Mouse (Mus musculus) hindbrain, embryonic 16.5 days (tissue): Measurements from ENCODE around the gene Drosha. TPM values are rescaled to one million over a fixed set of nuclear protein-coding genes. Genes with fewer than 3 reads are reported as not detected.
"Not testable (repeated sequence)": the region's sequence is repeated elsewhere in the genome, so short reads cannot be mapped to it uniquely, and the experiment has no call there.

Experiments used
- ATAC-seq: fragments of 200-750 bp; cut with Nextera tagmentation; 2 replicates; pipeline ENCODE4 v1.8.0; 2017; ENCODE audit warnings: moderate TSS enrichment, moderate library complexity
- H3K27ac ChIP-seq: fragments of 300-500 bp; sonication (generic); 2 replicates; pipeline ENCODE4 v1.5.1; 2014; ENCODE audit warnings: low read depth, mild to moderate bottlenecking, control low read depth, low read length, moderate library complexity
- H3K27me3 ChIP-seq: fragments of 300-500 bp; sonication (generic); replicated peaks from 2 replicates; pipeline ENCODE4 v1.6.1; 2014; ENCODE audit warnings: low read length; ENCODE audit not compliant: control insufficient read depth, insufficient read depth
- H3K36me3 ChIP-seq: fragments of 300-500 bp; sonication (generic); 2 replicates; pipeline ENCODE4 v1.6.1; 2014; ENCODE audit warnings: mild to moderate bottlenecking, low read length, moderate library complexity, mixed read lengths; ENCODE audit not compliant: control insufficient read depth, insufficient read depth
- H3K4me1 ChIP-seq: fragments of 300-500 bp; sonication (generic); 2 replicates; pipeline ENCODE4 v1.6.1; 2014; ENCODE audit warnings: low read depth, low read length; ENCODE audit not compliant: control insufficient read depth, insufficient read depth
- H3K4me2 ChIP-seq: fragments of 300-500 bp; sonication (generic); 2 replicates; pipeline ENCODE4 v1.6.1; 2014; ENCODE audit warnings: mild to moderate bottlenecking, low read length, control low read depth, moderate library complexity
- H3K4me3 ChIP-seq: fragments of 300-500 bp; sonication (generic); 2 replicates; pipeline ENCODE4 v1.5.1; 2014; ENCODE audit warnings: mild to moderate bottlenecking, low read length, control low read depth, moderate library complexity
- H3K9ac ChIP-seq: fragments of 300-500 bp; sonication (generic); 2 replicates; pipeline ENCODE4 v1.6.1; 2014; ENCODE audit warnings: low read depth, mild to moderate bottlenecking, control low read depth, low read length, moderate library complexity
- H3K9me3 ChIP-seq: fragments of 300-500 bp; sonication (generic); 2 replicates; pipeline ENCODE4 v1.6.1; 2014; ENCODE audit warnings: mild to moderate bottlenecking, low read length, moderate library complexity; ENCODE audit not compliant: control insufficient read depth
- WGBS: fragments of 180-500 bp; shearing (Covaris S2); extraction: QIAGEN DNeasy Blood & Tissue Kit; methylation state at CpG from one replicate; pipeline ENCODE4 v1.1.7; 2014; 5-methylcytosine and 5-hydroxymethylcytosine counted together
- polyA plus RNA-seq: library from polyadenylated mRNA; unstranded; fragments of >200 nt; fragmentation: Nextera tagmentation; extraction: Ambion mirVana; gene quantifications from 2 replicates; pipeline ENCODE4 v1.2.1, GENCODE M21; 2015

The Drosha gene
- polyA plus RNA-seq, 1 experiment from 2014 or later = 42.7 TPM

- Histone ChIP-seq H3K27me3 (no peaks in the 10 kb centered on the region), H3K36me3 (no peaks in the 10 kb centered on the region), H3K9me3 (no peaks in the 10 kb centered on the region), H3K27ac (no peak overlapping the region), H3K4me1 (no peaks in the 10 kb centered on the region), H3K4me3 (no peak overlapping the region), H3K4me2 (no peak overlapping the region), H3K9ac (no peak overlapping the region)
- no peak for ATAC-seq
- WGBS = 59% methylated on average over 15 of the region's 15 CpGs
Measured at GRCm38 (mm10) chr15:12800405-12801141, 24.0 kb upstream of the Drosha start.

- H3K4me2 ChIP-seq, H3K27me3 ChIP-seq, ATAC-seq, H3K9ac ChIP-seq, H3K4me3 ChIP-seq, H3K9me3 ChIP-seq, H3K4me1 ChIP-seq, H3K36me3 ChIP-seq, H3K27ac ChIP-seq: not testable (repeated sequence)
- 76% methylated on average over 2 of the region's 2 CpGs for WGBS
Measured at GRCm38 (mm10) chr15:12801142-12801506, 23.5 kb upstream of the Drosha start.

DNA sequence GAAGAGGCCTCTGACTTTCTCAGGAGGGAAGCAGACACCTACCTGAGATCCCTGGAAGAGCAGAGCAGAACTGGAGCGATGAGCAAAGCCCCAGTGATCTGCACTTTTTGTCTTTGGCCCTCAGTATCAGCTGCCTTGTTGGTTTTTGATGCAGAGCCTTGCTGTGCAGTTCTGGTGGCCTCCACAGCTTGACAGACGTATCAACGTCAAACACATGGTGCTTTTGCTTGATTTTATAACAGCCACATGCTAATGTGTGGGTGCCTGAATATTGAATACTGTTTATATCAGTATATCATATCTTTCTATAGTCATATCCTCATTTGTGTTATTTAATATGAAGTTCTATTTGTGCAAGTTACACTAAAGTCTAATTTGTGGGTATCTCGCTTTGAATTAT lies 19.5 kb upstream of the Drosha start:
- no peaks in the 10 kb centered on the region for H3K4me1 ChIP-seq
- H3K4me2 ChIP-seq = no peak overlapping the region
- WGBS = 84% methylated on average over 4 of the region's 4 CpGs
- H3K9ac ChIP-seq = no peak overlapping the region
- no peak overlapping the region for H3K4me3 ChIP-seq
- H3K9me3 ChIP-seq = no peaks in the 10 kb centered on the region
- no peak for ATAC-seq
- H3K27ac ChIP-seq = no peak overlapping the region
- H3K27me3 ChIP-seq = no peaks in the 10 kb centered on the region
- peaks cover 21% of the 10 kb centered on the region for H3K36me3 ChIP-seq

- Histone ChIP-seq H3K36me3 (peaks cover 32% of the 10 kb centered on the region), H3K9ac (no peak overlapping the region), H3K27ac (no peak overlapping the region), H3K27me3 (no peaks in the 10 kb centered on the region), H3K9me3 (no peaks in the 10 kb centered on the region), H3K4me3 (no peak overlapping the region), H3K4me2 (no peak overlapping the region), H3K4me1 (no peaks in the 10 kb centered on the region)
- WGBS = 97% methylated on average over 10 of the region's 10 CpGs
- ATAC-seq = no peak
Measured at GRCm38 (mm10) chr15:12807088-12807487, 17.5 kb upstream of the Drosha start.

GRCm38 (mm10) chr15:12809305-12809704 lies 15.3 kb upstream of the Drosha start:
- no peak for ATAC-seq
- Histone ChIP-seq H3K27ac (no peak overlapping the region), H3K4me2 (no peak overlapping the region), H3K4me1 (no peaks in the 10 kb centered on the region), H3K9ac (no peak overlapping the region), H3K27me3 (no peaks in the 10 kb centered on the region), H3K9me3 (no peaks in the 10 kb centered on the region), H3K36me3 (peaks cover 41% of the 10 kb centered on the region), H3K4me3 (no peak overlapping the region)
- 91% methylated on average over 6 of the region's 6 CpGs for WGBS

GRCm38 (mm10) chr15:12812646-12813045 lies 12.0 kb upstream of the Drosha start:
- no peaks in the 10 kb centered on the region for H3K27me3 ChIP-seq
- no peak overlapping the region for H3K4me2 ChIP-seq
- H3K4me1 ChIP-seq = no peaks in the 10 kb centered on the region
- no peak overlapping the region for H3K9ac ChIP-seq
- H3K9me3 ChIP-seq = no peaks in the 10 kb centered on the region
- ATAC-seq = no peak
- WGBS = 98% methylated on average over 11 of the region's 11 CpGs
- H3K27ac ChIP-seq = no peak overlapping the region
- no peak overlapping the region for H3K4me3 ChIP-seq
- H3K36me3 ChIP-seq = peaks cover 55% of the 10 kb centered on the region

DNA sequence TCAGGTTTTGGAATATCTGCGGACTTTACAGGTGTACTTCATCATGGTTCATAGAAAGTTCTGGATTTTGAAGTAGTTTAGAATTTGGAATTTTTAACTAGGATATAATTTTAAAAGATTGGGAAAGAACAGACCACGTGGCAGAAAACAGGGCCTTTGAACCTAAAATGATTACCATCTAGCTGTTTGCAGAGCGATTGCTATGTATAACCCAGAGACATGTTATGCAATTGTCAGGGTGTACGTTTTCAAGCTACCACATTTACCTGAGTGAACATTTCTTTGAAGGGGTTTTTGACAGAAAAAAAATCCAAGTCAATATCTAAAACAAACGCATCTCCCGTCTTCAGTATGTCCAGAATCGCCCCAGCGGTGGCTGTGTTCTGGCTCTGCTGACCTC lies 7.0 kb upstream of the Drosha start:
- H3K4me2 ChIP-seq = no peak overlapping the region
- H3K4me1 ChIP-seq = no peaks in the 10 kb centered on the region
- no peak for ATAC-seq
- H3K9me3 ChIP-seq = no peaks in the 10 kb centered on the region
- no peak overlapping the region for H3K27ac ChIP-seq
- no peaks in the 10 kb centered on the region for H3K27me3 ChIP-seq
- H3K36me3 ChIP-seq = peaks cover 49% of the 10 kb centered on the region
- H3K4me3 ChIP-seq = no peak overlapping the region
- no peak overlapping the region for H3K9ac ChIP-seq
- 98% methylated on average over 8 of the region's 8 CpGs for WGBS

GRCm38 (mm10) chr15:12822416-12823395 lies 1.9 kb upstream of the Drosha start:
- H3K9me3 ChIP-seq = no peaks in the 10 kb centered on the region
- no peak overlapping the region for H3K27ac ChIP-seq
- no peak overlapping the region for H3K9ac ChIP-seq
- peaks cover 21% of the 10 kb centered on the region for H3K36me3 ChIP-seq
- no peak overlapping the region for H3K4me3 ChIP-seq
- no peak for ATAC-seq
- no peak overlapping the region for H3K4me2 ChIP-seq
- 80% methylated on average over 9 of the region's 9 CpGs for WGBS
- H3K4me1 ChIP-seq = peaks cover 18% of the 10 kb centered on the region
- H3K27me3 ChIP-seq = no peaks in the 10 kb centered on the region

- Histone ChIP-seq H3K4me2 (peak overlapping the region; percentile 72), H3K36me3 (peaks cover 15% of the 10 kb centered on the region), H3K4me1 (peaks cover 18% of the 10 kb centered on the region), H3K27me3 (no peaks in the 10 kb centered on the region), H3K9me3 (no peaks in the 10 kb centered on the region), H3K4me3 (peak overlapping the region; percentile 98), H3K27ac (no peak overlapping the region), H3K9ac (peak overlapping the region; percentile 95)
- WGBS = 89% methylated on average over 2 of the region's 2 CpGs
- ATAC-seq = no peak
Measured at GRCm38 (mm10) chr15:12823455-12824119, 1.0 kb upstream of the Drosha start.
